Mouse (Mus musculus): ENCODE data around the gene Vmn1r41. TPM values are rescaled to one million over a fixed set of nuclear protein-coding genes. Genes with fewer than 3 reads are reported as not detected.

Gene Vmn1r41
- not detected for polyA plus RNA-seq (2012; fragmentation: generic; extraction: Trizol)

DNA sequence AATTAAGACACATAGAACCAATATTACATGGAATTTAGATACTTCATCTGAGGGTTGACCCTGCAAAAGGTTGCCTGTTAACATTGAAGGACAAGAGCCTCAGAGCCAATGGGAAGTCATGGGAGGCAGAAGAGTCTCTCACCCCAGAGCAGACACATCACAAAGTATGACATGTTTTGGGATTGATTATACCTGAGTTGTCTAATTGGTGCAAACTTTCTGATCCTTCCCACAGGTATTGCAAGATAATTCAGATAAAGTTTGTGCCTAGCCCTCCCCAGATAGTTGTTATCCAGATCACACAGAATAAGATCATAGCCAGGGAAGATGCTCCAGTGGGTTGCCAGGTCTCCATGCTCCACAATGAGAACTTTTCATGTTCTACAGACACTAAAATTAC lies at the start of gene Vmn1r41:
Vmn1r41 (plus strand) TSS at position 301 of the 400 bp plus-strand sequence.
- Histone ChIP-seq H3K4me2 (ENCODE audit: low read depth) (no peak within 1 kb of the TSS), H3K27me3 (ENCODE audit: control insufficient read depth, insufficient read depth, insufficient read length) (no peaks in the 10 kb centered on the region), H3K36me3 (ENCODE audit: control insufficient read depth, insufficient read depth) (no peaks in the 10 kb centered on the region), H3K4me3 (no peak within 1 kb of the TSS), H3ac (ENCODE audit: control insufficient read depth, insufficient read length) (no peak within 1 kb of the TSS), H3K79me2 (ENCODE audit: control insufficient read depth, insufficient read depth) (no peaks in the 10 kb centered on the region)
- no peak for TF ChIP-seq POLR2AphosphoS2 (IDR thresholded peaks at IDR 0.05; ENCODE audit: insufficient read length, low read depth)
- no peak for TF ChIP-seq REST (IDR thresholded peaks at IDR 0.05; ENCODE audit: insufficient read depth, insufficient read length)
- TF ChIP-seq TCF12 (IDR thresholded peaks at IDR 0.05; ENCODE audit: insufficient read depth, poor library complexity, severe bottlenecking) = no peak
- no peak for TF ChIP-seq TCF3 (IDR thresholded peaks at IDR 0.05; ENCODE audit: insufficient read length, low read depth)
- TF ChIP-seq SRF (IDR thresholded peaks at IDR 0.05; ENCODE audit: control insufficient read depth, insufficient read length, low read depth) = no peak
- no peak for TF ChIP-seq E2F4 (IDR thresholded peaks at IDR 0.05; ENCODE audit: insufficient read depth)
- no peak for TF ChIP-seq MAX (IDR thresholded peaks at IDR 0.05; ENCODE audit: low read depth)
- TF ChIP-seq USF1 (IDR thresholded peaks at IDR 0.05; ENCODE audit: low read depth) = no peak
- no peak for TF ChIP-seq POLR2A (IDR thresholded peaks at IDR 0.05; ENCODE audit: insufficient read length, low read depth)
- no peak for TF ChIP-seq MYOD1 (IDR thresholded peaks at IDR 0.05; ENCODE audit: control insufficient read depth in 1 of 3, insufficient read length in 2 of 3, low read depth in 2 of 3)
- TF ChIP-seq CEBPB (IDR thresholded peaks at IDR 0.05; ENCODE audit: insufficient read depth, poor library complexity, severe bottlenecking) = no peak
- no peak for TF ChIP-seq MYOG (IDR thresholded peaks at IDR 0.05; ENCODE audit: control insufficient read depth in 1 of 3, insufficient read depth in 1 of 3, insufficient read length in 2 of 3, low read depth in 2 of 3)

DNA sequence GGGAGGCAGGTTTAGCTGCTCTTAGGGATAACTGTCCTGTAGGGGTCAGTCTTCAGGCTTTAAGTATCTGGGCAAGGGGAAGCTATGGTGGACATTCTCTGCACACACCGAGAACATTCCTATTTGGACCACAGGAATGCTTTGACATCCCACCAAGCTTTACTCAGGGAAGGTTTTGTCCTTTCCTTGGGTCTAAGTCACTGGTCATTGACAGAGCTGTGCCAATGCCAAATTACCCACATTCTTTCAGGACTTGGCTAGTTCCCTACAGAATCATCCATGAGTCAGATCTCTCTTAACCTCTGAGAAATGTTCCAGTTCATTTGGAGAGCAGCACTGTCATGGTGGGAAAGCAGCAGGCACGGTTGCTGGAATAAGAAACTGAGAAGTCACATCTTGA lies 33.9 kb upstream of the Vmn1r41 start:
- TF ChIP-seq TCF3 (IDR thresholded peaks at IDR 0.05; ENCODE audit: insufficient read length, low read depth) (no peak), E2F4 (IDR thresholded peaks at IDR 0.05; ENCODE audit: insufficient read depth) (no peak), TCF12 (IDR thresholded peaks at IDR 0.05; ENCODE audit: insufficient read depth, poor library complexity, severe bottlenecking) (no peak), REST (IDR thresholded peaks at IDR 0.05; ENCODE audit: insufficient read depth, insufficient read length) (no peak), MYOD1 (IDR thresholded peaks at IDR 0.05; ENCODE audit: control insufficient read depth in 1 of 3, insufficient read length in 2 of 3, low read depth in 2 of 3) (no peak), MYOG (IDR thresholded peaks at IDR 0.05; ENCODE audit: control insufficient read depth in 1 of 3, insufficient read depth in 1 of 3, insufficient read length in 2 of 3, low read depth in 2 of 3) (no peak), MAX (IDR thresholded peaks at IDR 0.05; ENCODE audit: low read depth) (no peak), POLR2A (IDR thresholded peaks at IDR 0.05; ENCODE audit: insufficient read length, low read depth) (no peak), POLR2AphosphoS2 (IDR thresholded peaks at IDR 0.05; ENCODE audit: insufficient read length, low read depth) (no peak), SRF (IDR thresholded peaks at IDR 0.05; ENCODE audit: control insufficient read depth, insufficient read length, low read depth) (no peak), CEBPB (IDR thresholded peaks at IDR 0.05; ENCODE audit: insufficient read depth, poor library complexity, severe bottlenecking) (no peak), USF1 (IDR thresholded peaks at IDR 0.05; ENCODE audit: low read depth) (no peak)
- Histone ChIP-seq H3K79me2 (ENCODE audit: control insufficient read depth, insufficient read depth) (no peaks in the 10 kb centered on the region), H3K4me2 (ENCODE audit: low read depth) (no peak overlapping the region), H3K27me3 (ENCODE audit: control insufficient read depth, insufficient read depth, insufficient read length) (no peaks in the 10 kb centered on the region), H3K4me3 (no peak overlapping the region), H3ac (ENCODE audit: control insufficient read depth, insufficient read length) (no peak overlapping the region), H3K36me3 (ENCODE audit: control insufficient read depth, insufficient read depth) (no peaks in the 10 kb centered on the region)

DNA sequence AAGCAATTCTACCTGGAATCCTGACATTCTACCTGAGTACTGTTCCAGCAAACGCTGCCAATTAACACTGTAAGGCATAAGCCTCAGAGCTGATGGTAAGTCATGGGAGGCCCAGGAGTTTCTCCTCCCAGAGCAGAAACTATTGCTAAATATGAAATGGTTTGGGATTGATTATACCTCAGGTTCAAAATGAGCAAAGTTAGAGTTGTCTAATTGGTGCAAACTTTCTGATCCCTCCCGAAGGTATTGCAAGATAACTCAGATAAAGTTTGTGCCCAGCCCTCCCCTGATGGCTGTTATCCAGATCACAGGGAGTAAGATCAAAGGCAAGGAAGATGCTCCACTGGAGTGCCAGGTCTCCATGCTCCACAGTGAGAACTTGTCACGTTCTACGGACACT lies 33.3 kb upstream of the Vmn1r41 start, which contains the start of gene Vmn1r40:
Vmn1r40 (plus strand) TSS at position 301 of the 400 bp plus-strand sequence.
- no peak within 1 kb of the TSS for H3K4me3 ChIP-seq
- TF ChIP-seq POLR2A (IDR thresholded peaks at IDR 0.05; ENCODE audit: insufficient read length, low read depth) (no peak), USF1 (IDR thresholded peaks at IDR 0.05; ENCODE audit: low read depth) (no peak), E2F4 (IDR thresholded peaks at IDR 0.05; ENCODE audit: insufficient read depth) (no peak), TCF12 (IDR thresholded peaks at IDR 0.05; ENCODE audit: insufficient read depth, poor library complexity, severe bottlenecking) (no peak), POLR2AphosphoS2 (IDR thresholded peaks at IDR 0.05; ENCODE audit: insufficient read length, low read depth) (no peak), MYOG (IDR thresholded peaks at IDR 0.05; ENCODE audit: control insufficient read depth in 1 of 3, insufficient read depth in 1 of 3, insufficient read length in 2 of 3, low read depth in 2 of 3) (no peak), TCF3 (IDR thresholded peaks at IDR 0.05; ENCODE audit: insufficient read length, low read depth) (no peak), CEBPB (IDR thresholded peaks at IDR 0.05; ENCODE audit: insufficient read depth, poor library complexity, severe bottlenecking) (no peak), MYOD1 (IDR thresholded peaks at IDR 0.05; ENCODE audit: control insufficient read depth in 1 of 3, insufficient read length in 2 of 3, low read depth in 2 of 3) (no peak), SRF (IDR thresholded peaks at IDR 0.05; ENCODE audit: control insufficient read depth, insufficient read length, low read depth) (no peak), REST (IDR thresholded peaks at IDR 0.05; ENCODE audit: insufficient read depth, insufficient read length) (no peak), MAX (IDR thresholded peaks at IDR 0.05; ENCODE audit: low read depth) (no peak)
- H3K36me3 ChIP-seq (ENCODE audit: control insufficient read depth, insufficient read depth) = no peaks in the 10 kb centered on the region
- H3K4me2 ChIP-seq (ENCODE audit: low read depth) = no peak within 1 kb of the TSS
- no peaks in the 10 kb centered on the region for H3K79me2 ChIP-seq (ENCODE audit: control insufficient read depth, insufficient read depth)
- H3K27me3 ChIP-seq (ENCODE audit: control insufficient read depth, insufficient read depth, insufficient read length) = no peaks in the 10 kb centered on the region
- H3ac ChIP-seq (ENCODE audit: control insufficient read depth, insufficient read length) = no peak within 1 kb of the TSS

GRCm38 (mm10) chr6:89718051-89718450 lies 22.5 kb upstream of the Vmn1r41 start:
- H3K79me2 ChIP-seq (ENCODE audit: control insufficient read depth, insufficient read depth) = no peaks in the 10 kb centered on the region
- TF ChIP-seq CEBPB (IDR thresholded peaks at IDR 0.05; ENCODE audit: insufficient read depth, poor library complexity, severe bottlenecking) = no peak
- no peak for TF ChIP-seq POLR2AphosphoS2 (IDR thresholded peaks at IDR 0.05; ENCODE audit: insufficient read length, low read depth)
- TF ChIP-seq MYOD1 (IDR thresholded peaks at IDR 0.05; ENCODE audit: control insufficient read depth in 1 of 3, insufficient read length in 2 of 3, low read depth in 2 of 3) = no peak
- TF ChIP-seq TCF12 (IDR thresholded peaks at IDR 0.05; ENCODE audit: insufficient read depth, poor library complexity, severe bottlenecking) = no peak
- no peak for TF ChIP-seq USF1 (IDR thresholded peaks at IDR 0.05; ENCODE audit: low read depth)
- no peak for TF ChIP-seq MYOG (IDR thresholded peaks at IDR 0.05; ENCODE audit: control insufficient read depth in 1 of 3, insufficient read depth in 1 of 3, insufficient read length in 2 of 3, low read depth in 2 of 3)
- TF ChIP-seq POLR2A (IDR thresholded peaks at IDR 0.05; ENCODE audit: insufficient read length, low read depth) = no peak
- no peak for TF ChIP-seq E2F4 (IDR thresholded peaks at IDR 0.05; ENCODE audit: insufficient read depth)
- no peak for TF ChIP-seq REST (IDR thresholded peaks at IDR 0.05; ENCODE audit: insufficient read depth, insufficient read length)
- no peak for TF ChIP-seq SRF (IDR thresholded peaks at IDR 0.05; ENCODE audit: control insufficient read depth, insufficient read length, low read depth)
- H3ac ChIP-seq (ENCODE audit: control insufficient read depth, insufficient read length) = no peak overlapping the region
- no peak overlapping the region for H3K4me2 ChIP-seq (ENCODE audit: low read depth)
- H3K36me3 ChIP-seq (ENCODE audit: control insufficient read depth, insufficient read depth) = no peaks in the 10 kb centered on the region
- H3K4me3 ChIP-seq = no peak overlapping the region
- no peaks in the 10 kb centered on the region for H3K27me3 ChIP-seq (ENCODE audit: control insufficient read depth, insufficient read depth, insufficient read length)
